Mouse (Mus musculus): Measurements from ENCODE around the gene Aldh1a2. TPM values are rescaled to one million over a fixed set of nuclear protein-coding genes. Genes with fewer than 3 reads are reported as not detected.

The Aldh1a2 gene
- total RNA-seq, 2 experiments from 2014 or later = 11.3 to 11.5 TPM

- intact Hi-C loops (cut with DNase I) = no loop called here
- DNase-seq = no peak
Measured at GRCm38 (mm10) chr9:71340116-71340515, 124.5 kb downstream of the Aldh1a2 start.

Other genes with a start within 250 kb of the Aldh1a2 start
- 1 to 10 TPM in 1 of 2 experiments, under 1 TPM in 1; 0.87 to 1.5 TPM for gene Aqp9, start 47.1 kb upstream of the Aldh1a2 start, total RNA-seq (2021)